In the genomic region with DNA sequence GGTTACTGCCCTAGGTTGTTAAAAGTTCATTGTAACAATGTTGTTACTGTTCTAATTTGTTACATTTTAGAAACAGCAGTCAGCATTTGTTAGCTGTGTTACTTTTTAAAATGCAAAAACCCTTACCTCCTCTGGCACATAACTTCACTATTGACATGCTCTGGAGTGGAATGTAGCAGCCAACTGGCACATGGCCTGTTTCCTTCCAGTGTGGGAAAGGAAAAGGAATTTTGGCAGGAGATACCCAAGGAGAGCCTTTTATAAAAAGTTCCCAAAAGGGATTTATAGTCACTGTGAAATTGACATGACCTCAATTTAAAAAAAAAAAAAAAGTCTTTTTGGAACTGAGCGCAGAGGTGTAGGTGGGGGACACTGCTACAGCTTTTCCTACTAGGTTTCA, we compare ENCODE assay signal across 11 mouse cellular contexts. TPM values are rescaled to one million over a fixed set of nuclear protein-coding genes. Genes with fewer than 3 reads are reported as not detected.
DNase-seq lines count a peak whose midpoint lies in the region; ATAC-seq lines count a peak whose summit lies in the region.
"Had no signal": no experiment of that assay in that cellular context is flagged by ENCODE, and none has a peak within 500 bp of the region (broad histone marks: within the 10 kb centered on the region; RNA-seq: fewer than 3 reads in every experiment).

No protein-coding gene starts in this region.

- peaks cover 36% of the 10 kb centered on the region for H3K36me3 ChIP-seq in kidney, embryonic 16.5 days (ENCODE audit: insufficient read depth, low read length)

- no peak overlapping the region for H3K27ac ChIP-seq in kidney, embryonic 16.5 days (ENCODE audit: low read length)
- H3K27ac ChIP-seq: embryonic facial prominence, embryonic 13.5 days; hindbrain, embryonic 13.5 days; limb, embryonic 12.5 days had no signal

- no peak overlapping the region for H3K4me2 ChIP-seq in kidney, embryonic 16.5 days (replicated peaks; ENCODE audit: low read depth, low read length)
- H3K4me2 ChIP-seq: embryonic facial prominence, embryonic 13.5 days; hindbrain, embryonic 13.5 days; limb, embryonic 12.5 days had no signal

- H3K9me3 ChIP-seq in kidney, embryonic 16.5 days (ENCODE audit: low read length), result no peaks in the 10 kb centered on the region
- H3K9me3 ChIP-seq: embryonic facial prominence, embryonic 13.5 days; hindbrain, embryonic 13.5 days; limb, embryonic 12.5 days had no signal

- 97% methylated on average over 1 of the region's 1 CpGs for WGBS in kidney, embryonic 16.5 days

- peaks cover 11% of the 10 kb centered on the region for H3K4me1 ChIP-seq in kidney, embryonic 16.5 days (ENCODE audit: insufficient read depth, low read length)

- no peak overlapping the region for H3K9ac ChIP-seq in kidney, embryonic 16.5 days (replicated peaks; ENCODE audit: low read length)
- H3K9ac ChIP-seq: embryonic facial prominence, embryonic 13.5 days; hindbrain, embryonic 13.5 days; limb, embryonic 12.5 days had no signal

- H3K27me3 ChIP-seq in kidney, embryonic 16.5 days (ENCODE audit: insufficient read depth, low read length), result no peaks in the 10 kb centered on the region
- H3K27me3 ChIP-seq: embryonic facial prominence, embryonic 13.5 days; hindbrain, embryonic 13.5 days; limb, embryonic 12.5 days had no signal

- no peak for ATAC-seq in kidney, embryonic 16.5 days (ENCODE audit: low FRiP score, low TSS enrichment)

- intact Hi-C loops in left cerebral cortex, postnatal 4 days (cut with DNase I), result no loop called here

- H3K4me3 ChIP-seq in kidney, embryonic 16.5 days (ENCODE audit: low read length), result no peak overlapping the region
- H3K4me3 ChIP-seq: embryonic facial prominence, embryonic 13.5 days; hindbrain, embryonic 13.5 days; limb, embryonic 12.5 days had no signal

- peak; percentile 33 for DNase-seq in kidney, adult 18-20 months
- DNase-seq in adrenal gland, postnatal 36 days, result peak; percentile 47 to 64
- peak; percentile 79 for DNase-seq in heart, adult 8-10 months (ENCODE audit: low spot score)
- DNase-seq in left cerebral cortex, postnatal 4 days, result peak; percentile 17
- no peak for DNase-seq in embryo, embryonic 10.5 days (ENCODE audit: low spot score)
- DNase-seq in ovary, adult 18-20 months (ENCODE audit: low spot score), result no peak
- DNase-seq in cerebellum, postnatal 36 days, result no peak

RNA-seq across cellular contexts. Expression of a gene that starts 4.2 kb away (rescaled TPM):
- polyA plus RNA-seq in kidney, embryonic 16.5 days (2015; fragmentation: Nextera tagmentation; extraction: Ambion mirVana), result 37.7 and 39.5 TPM in 2 replicates
- total RNA-seq in adrenal gland, postnatal 36 days (2021), result 100 to 1,000 TPM in 1 of 2 experiments, 10 to 100 TPM in 1; 88.0 to 104 TPM
- total RNA-seq in heart, adult 8-10 months (2022), result 10 to 100 TPM; 52.8 to 59.9 (median 58.2) TPM
- total RNA-seq in left cerebral cortex, postnatal 4 days (2021), result 100 to 1,000 TPM; 115 to 116 TPM

RNA-seq across cellular contexts. Expression of a gene that starts 15.0 kb away (rescaled TPM):
- 91.8 and 97.9 TPM in 2 replicates for polyA plus RNA-seq in kidney, embryonic 16.5 days (2015; fragmentation: Nextera tagmentation; extraction: Ambion mirVana)
- total RNA-seq in adrenal gland, postnatal 36 days (2021), result 100 to 1,000 TPM; 251 to 350 TPM
- 10 to 100 TPM; 14.6 to 19.0 (median 17.0) TPM for total RNA-seq in heart, adult 8-10 months (2022)
- total RNA-seq in left cerebral cortex, postnatal 4 days (2021), result 100 to 1,000 TPM; 130 to 140 TPM

Comparison
In these comparisons a context has a peak if more than half of its experiments do, and no peak if none do; other contexts are left out.
1. DNase-seq: peak in kidney, adult 18-20 months (single experiment), adrenal gland, postnatal 36 days (2 of 2), heart, adult 8-10 months (single experiment) and left cerebral cortex, postnatal 4 days (single experiment); none in embryo, embryonic 10.5 days (single experiment), ovary, adult 18-20 months (single experiment) and cerebellum, postnatal 36 days (0 of 2).
2. RNA of a gene that starts 15.0 kb away (total RNA-seq): 251 to 350 TPM in adrenal gland, postnatal 36 days and 130 to 140 TPM in left cerebral cortex, postnatal 4 days; 14.6 to 19.0 TPM in heart, adult 8-10 months; every median in the first group is over 4 times any median in the second.